Mouse (Mus musculus) limb, embryonic 10.5 days (tissue): ENCODE measurements around the gene Ccdc71. TPM values are rescaled to one million over a fixed set of nuclear protein-coding genes. Genes with fewer than 3 reads are reported as not detected.

ENCODE experiments used
- DNase-seq: peaks from one replicate; pipeline ENCODE4 v3.0.0-alpha.2; 2017; ENCODE audit warnings: low spot score
- H3K27ac ChIP-seq: fragments of 300-500 bp; sonication (generic); 2 replicates; pipeline ENCODE4 v1.5.1; 2016; ENCODE audit warnings: mild to moderate bottlenecking
- H3K27me3 ChIP-seq: fragments of 300-500 bp; sonication (generic); 2 replicates; pipeline ENCODE4 v1.6.1; 2016; ENCODE audit warnings: low read depth, mild to moderate bottlenecking; ENCODE audit not compliant: poor library complexity, severe bottlenecking
- H3K36me3 ChIP-seq: fragments of 300-500 bp; sonication (generic); 2 replicates; pipeline ENCODE4 v1.6.1; 2016; ENCODE audit warnings: mild to moderate bottlenecking, moderate library complexity
- H3K4me1 ChIP-seq: fragments of 300-500 bp; sonication (generic); 2 replicates; pipeline ENCODE4 v1.6.1; 2016
- H3K4me3 ChIP-seq: fragments of 300-500 bp; sonication (generic); 2 replicates; pipeline ENCODE4 v1.5.1; 2016; ENCODE audit warnings: mild to moderate bottlenecking, moderate library complexity
- H3K9me3 ChIP-seq: fragments of 300-500 bp; sonication (generic); replicated peaks from 2 replicates; pipeline ENCODE4 v1.6.1; 2016; ENCODE audit warnings: mild to moderate bottlenecking
- WGBS: fragments of 180-500 bp; shearing (Covaris S2); methylation state at CpG from one replicate; pipeline ENCODE4 v1.1.7; 2016; 5-methylcytosine and 5-hydroxymethylcytosine counted together
- polyA plus RNA-seq: library from polyadenylated mRNA; unstranded; fragments of >200 nt; fragmentation: Nextera tagmentation; extraction: Ambion mirVana; gene quantifications from 2 replicates; pipeline ENCODE4 v1.2.1, GENCODE M21; 2016

Gene Ccdc71
- polyA plus RNA-seq, 1 experiment from 2014 or later = 65.8 TPM

GRCm38 (mm10) chr9:108484021-108484420, 23.7 kb downstream of the Ccdc71 start:
- Histone ChIP-seq H3K9me3 (no peaks in the 10 kb centered on the region), H3K4me1 (peaks cover 23% of the 10 kb centered on the region), H3K36me3 (peaks cover 81% of the 10 kb centered on the region), H3K27me3 (no peaks in the 10 kb centered on the region), H3K27ac (no peak overlapping the region), H3K4me3 (no peak overlapping the region)
- no peak for DNase-seq
- WGBS = 93% methylated on average over 15 of the region's 15 CpGs

- Histone ChIP-seq H3K36me3 (peaks cover 93% of the 10 kb centered on the region), H3K27me3 (no peaks in the 10 kb centered on the region), H3K9me3 (no peaks in the 10 kb centered on the region), H3K4me3 (no peak overlapping the region), H3K27ac (no peak overlapping the region), H3K4me1 (peaks cover 21% of the 10 kb centered on the region)
- 94% methylated on average over 19 of the region's 19 CpGs for WGBS
- DNase-seq = no peak
Measured at GRCm38 (mm10) chr9:108485301-108485875, 25.1 kb downstream of the Ccdc71 start.

- DNase-seq = no peak
- H3K9me3 ChIP-seq = no peaks in the 10 kb centered on the region
- peaks cover 21% of the 10 kb centered on the region for H3K4me1 ChIP-seq
- 93% methylated on average over 8 of the region's 8 CpGs for WGBS
- peaks cover 84% of the 10 kb centered on the region for H3K36me3 ChIP-seq
- H3K27me3 ChIP-seq = no peaks in the 10 kb centered on the region
- H3K27ac ChIP-seq = no peak overlapping the region
- no peak overlapping the region for H3K4me3 ChIP-seq
Measured at GRCm38 (mm10) chr9:108486973-108487530, 26.7 kb downstream of the Ccdc71 start.

GRCm38 (mm10) chr9:108488403-108488802, 28.1 kb downstream of the Ccdc71 start:
- Histone ChIP-seq H3K27ac (no peak overlapping the region), H3K4me3 (no peak overlapping the region), H3K4me1 (peaks cover 26% of the 10 kb centered on the region), H3K36me3 (peaks cover 84% of the 10 kb centered on the region), H3K27me3 (no peaks in the 10 kb centered on the region), H3K9me3 (no peaks in the 10 kb centered on the region)
- 95% methylated on average over 17 of the region's 17 CpGs for WGBS
- no peak for DNase-seq

GRCm38 (mm10) chr9:108489215-108489614, 28.9 kb downstream of the Ccdc71 start:
- 96% methylated on average over 20 of the region's 20 CpGs for WGBS
- peaks cover 26% of the 10 kb centered on the region for H3K4me1 ChIP-seq
- H3K27me3 ChIP-seq = no peaks in the 10 kb centered on the region
- H3K27ac ChIP-seq = 0 out of 2 replicates have a peak overlapping the region, but pooled peaks have one; percentile 93
- H3K36me3 ChIP-seq = peaks cover 84% of the 10 kb centered on the region
- DNase-seq = no peak
- H3K9me3 ChIP-seq = no peaks in the 10 kb centered on the region
- peak overlapping the region; percentile 98; the same call in 1 of the 2 replicates for H3K4me3 ChIP-seq

DNA sequence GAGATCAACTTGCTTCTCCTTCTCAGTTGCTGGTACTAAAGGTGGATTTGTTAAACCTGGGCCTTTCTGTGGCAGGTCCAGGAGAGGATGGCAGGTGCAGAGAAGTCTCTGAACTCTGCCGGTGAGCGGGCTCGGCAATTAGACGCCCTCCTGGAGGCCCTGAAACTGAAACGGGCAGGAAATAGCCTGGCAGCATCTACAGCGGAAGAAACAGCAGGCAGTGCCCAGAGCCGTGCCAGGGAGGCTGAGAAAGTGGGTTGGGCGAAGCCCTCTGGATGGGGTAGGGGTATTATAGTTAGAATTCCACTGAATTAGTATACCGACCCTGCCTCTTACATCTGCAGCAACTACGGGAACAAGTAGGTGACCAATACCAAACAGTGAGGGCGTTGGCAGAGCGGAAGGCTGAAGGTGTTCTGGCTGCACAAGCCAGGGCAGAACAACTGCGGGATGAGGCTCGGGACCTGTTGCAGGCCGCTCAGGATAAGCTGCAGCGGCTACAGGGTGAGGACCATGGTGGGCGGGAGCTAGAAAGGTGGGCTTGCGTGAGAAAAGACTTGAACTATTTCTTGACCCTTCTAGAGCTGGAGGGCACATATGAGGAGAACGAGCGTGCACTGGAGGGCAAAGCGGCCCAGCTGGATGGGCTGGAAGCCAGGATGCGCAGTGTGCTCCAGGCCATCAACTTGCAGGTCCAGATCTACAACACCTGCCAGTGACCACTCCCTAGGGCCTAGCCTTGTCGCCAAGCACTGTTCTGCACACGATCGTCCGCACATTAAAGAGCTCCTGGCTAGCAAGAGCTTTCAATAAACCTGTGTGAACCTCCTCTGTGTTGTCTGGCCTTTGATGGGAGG, 29.6 kb downstream of the Ccdc71 start:
- Histone ChIP-seq H3K4me3 (peak overlapping the region; percentile 98), H3K9me3 (no peaks in the 10 kb centered on the region), H3K27ac (peak overlapping the region; percentile 93), H3K4me1 (peaks cover 26% of the 10 kb centered on the region), H3K27me3 (no peaks in the 10 kb centered on the region), H3K36me3 (peaks cover 85% of the 10 kb centered on the region)
- no peak for DNase-seq
- 70% methylated on average over 26 of the region's 26 CpGs for WGBS

DNA sequence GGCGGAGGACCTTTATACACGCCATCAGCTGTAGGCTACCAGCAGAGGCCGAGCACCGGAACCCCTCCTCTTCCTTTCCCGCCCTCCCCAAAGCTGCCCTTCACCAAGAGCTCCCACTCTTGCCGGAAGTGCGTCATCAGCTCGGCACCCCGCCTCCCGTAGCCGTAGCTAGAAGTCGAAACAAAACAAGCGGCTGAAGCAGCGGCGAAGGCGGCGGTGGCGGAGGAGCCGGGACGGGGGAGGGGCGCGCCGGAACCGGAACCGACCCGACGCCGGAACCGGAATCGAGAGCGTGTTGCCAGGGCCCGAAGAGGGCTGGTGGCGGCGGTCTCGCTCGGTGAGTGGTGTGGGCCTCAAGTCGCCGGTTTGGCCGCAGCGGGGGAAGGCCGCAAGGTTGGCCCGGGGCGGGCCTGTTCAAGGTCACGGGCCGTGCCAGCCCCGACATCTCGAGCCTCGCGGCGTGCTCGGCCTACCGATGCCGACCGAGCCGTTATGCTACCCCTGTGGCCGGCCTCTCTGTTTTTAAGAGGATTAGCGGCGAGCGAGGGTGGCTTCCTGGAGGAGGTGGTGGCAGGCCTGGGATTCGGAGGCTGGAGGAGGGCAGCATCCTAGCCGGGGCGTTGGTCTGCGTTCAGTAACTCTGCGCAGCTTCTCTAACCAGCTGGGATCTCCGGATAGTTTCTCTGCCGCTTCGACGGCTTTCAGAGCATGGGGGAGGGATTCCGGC, 30.4 kb downstream of the Ccdc71 start, which contains the start of gene Usp19:
Usp19 (plus strand) TSS at position 44 of the 727 bp plus-strand sequence.
- under 1% methylated on average over 69 of the region's 69 CpGs for WGBS
- Histone ChIP-seq H3K4me3 (peak within 1 kb of the TSS; percentile 98), H3K36me3 (peaks cover 85% of the 10 kb centered on the region), H3K27ac (peak within 1 kb of the TSS; percentile 93), H3K9me3 (no peaks in the 10 kb centered on the region), H3K27me3 (no peaks in the 10 kb centered on the region), H3K4me1 (peaks cover 26% of the 10 kb centered on the region)
- peak; percentile 96 for DNase-seq

- WGBS = 10% methylated on average over 12 of the region's 12 CpGs
- Histone ChIP-seq H3K27me3 (no peaks in the 10 kb centered on the region), H3K4me3 (peak overlapping the region; percentile 98), H3K27ac (peak overlapping the region; percentile 93), H3K36me3 (peaks cover 85% of the 10 kb centered on the region), H3K4me1 (peaks cover 26% of the 10 kb centered on the region), H3K9me3 (no peaks in the 10 kb centered on the region)
- DNase-seq = no peak
Measured at GRCm38 (mm10) chr9:108491286-108491580, 30.9 kb downstream of the Ccdc71 start.

DNA sequence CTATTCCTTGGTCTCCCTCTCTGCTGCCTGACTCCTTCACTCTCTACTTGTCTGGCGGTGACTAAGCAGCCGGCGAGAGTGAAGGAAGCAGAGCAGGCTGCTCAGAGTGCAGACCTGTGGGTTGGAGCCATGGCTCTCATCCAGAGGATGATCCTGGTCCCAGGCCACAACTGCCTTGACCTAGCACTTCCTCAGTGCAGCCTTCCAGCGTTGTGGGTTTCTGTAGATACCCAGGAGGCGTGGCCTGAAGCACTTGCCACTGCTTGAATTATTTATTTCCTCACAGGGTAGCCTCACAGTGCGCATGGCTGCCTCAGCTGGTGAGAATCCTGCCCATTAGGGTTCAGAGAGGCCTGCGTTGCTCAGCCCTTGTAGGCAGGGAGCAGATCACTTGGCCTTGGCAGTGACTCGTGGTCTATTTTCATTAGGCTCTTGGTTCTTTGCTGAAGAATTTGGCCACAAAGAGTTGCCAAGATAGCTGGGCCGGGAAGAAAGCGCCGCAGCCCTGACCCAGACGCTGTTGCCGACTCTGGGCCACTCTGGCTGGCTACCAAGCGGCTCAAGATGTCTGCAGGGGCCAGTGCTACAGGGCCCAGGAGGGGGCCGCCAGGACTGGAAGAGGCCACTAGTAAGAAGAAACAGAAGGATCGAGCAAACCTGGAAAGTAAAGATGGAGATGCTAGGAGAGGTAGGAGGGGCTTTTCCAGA, 31.9 kb downstream of the Ccdc71 start:
- 90% methylated on average over 16 of the region's 16 CpGs for WGBS
- DNase-seq = no peak

GRCm38 (mm10) chr9:108493246-108493645, 32.9 kb downstream of the Ccdc71 start:
- H3K9me3 ChIP-seq = no peaks in the 10 kb centered on the region
- WGBS = 96% methylated on average over 8 of the region's 8 CpGs
- DNase-seq = no peak
- no peaks in the 10 kb centered on the region for H3K27me3 ChIP-seq
- H3K4me3 ChIP-seq = no peak overlapping the region
- H3K36me3 ChIP-seq = peaks cover 85% of the 10 kb centered on the region
- H3K27ac ChIP-seq = no peak overlapping the region
- H3K4me1 ChIP-seq = peaks cover 26% of the 10 kb centered on the region

More for the DNA sequence above, 31.9 kb downstream of the Ccdc71 start:
- H3K4me1 ChIP-seq = peaks cover 26% of the 10 kb centered on the region
- peaks cover 85% of the 10 kb centered on the region for H3K36me3 ChIP-seq
- no peaks in the 10 kb centered on the region for H3K9me3 ChIP-seq
- peak overlapping the region; percentile 98 for H3K4me3 ChIP-seq
- no peaks in the 10 kb centered on the region for H3K27me3 ChIP-seq
- H3K27ac ChIP-seq = 0 out of 2 replicates have a peak overlapping the region, but pooled peaks have one; percentile 20

- DNase-seq = no peak
- peaks cover 26% of the 10 kb centered on the region for H3K4me1 ChIP-seq
- H3K4me3 ChIP-seq = no peak overlapping the region
- H3K9me3 ChIP-seq = no peaks in the 10 kb centered on the region
- WGBS = 97% methylated on average over 19 of the region's 19 CpGs
- peaks cover 85% of the 10 kb centered on the region for H3K36me3 ChIP-seq
- no peaks in the 10 kb centered on the region for H3K27me3 ChIP-seq
- H3K27ac ChIP-seq = no peak overlapping the region
Measured at GRCm38 (mm10) chr9:108494146-108494825, 34.0 kb downstream of the Ccdc71 start.

- H3K4me1 ChIP-seq = peaks cover 20% of the 10 kb centered on the region
- peaks cover 85% of the 10 kb centered on the region for H3K36me3 ChIP-seq
- no peak for DNase-seq
- no peak overlapping the region for H3K27ac ChIP-seq
- no peaks in the 10 kb centered on the region for H3K9me3 ChIP-seq
- H3K27me3 ChIP-seq = no peaks in the 10 kb centered on the region
- no peak overlapping the region for H3K4me3 ChIP-seq
- WGBS = 91% methylated on average over 10 of the region's 10 CpGs
Measured at GRCm38 (mm10) chr9:108494905-108495304, 34.6 kb downstream of the Ccdc71 start.
